Mouse (Mus musculus): ENCODE data around the gene Zcchc2.

The Zcchc2 gene

DNA sequence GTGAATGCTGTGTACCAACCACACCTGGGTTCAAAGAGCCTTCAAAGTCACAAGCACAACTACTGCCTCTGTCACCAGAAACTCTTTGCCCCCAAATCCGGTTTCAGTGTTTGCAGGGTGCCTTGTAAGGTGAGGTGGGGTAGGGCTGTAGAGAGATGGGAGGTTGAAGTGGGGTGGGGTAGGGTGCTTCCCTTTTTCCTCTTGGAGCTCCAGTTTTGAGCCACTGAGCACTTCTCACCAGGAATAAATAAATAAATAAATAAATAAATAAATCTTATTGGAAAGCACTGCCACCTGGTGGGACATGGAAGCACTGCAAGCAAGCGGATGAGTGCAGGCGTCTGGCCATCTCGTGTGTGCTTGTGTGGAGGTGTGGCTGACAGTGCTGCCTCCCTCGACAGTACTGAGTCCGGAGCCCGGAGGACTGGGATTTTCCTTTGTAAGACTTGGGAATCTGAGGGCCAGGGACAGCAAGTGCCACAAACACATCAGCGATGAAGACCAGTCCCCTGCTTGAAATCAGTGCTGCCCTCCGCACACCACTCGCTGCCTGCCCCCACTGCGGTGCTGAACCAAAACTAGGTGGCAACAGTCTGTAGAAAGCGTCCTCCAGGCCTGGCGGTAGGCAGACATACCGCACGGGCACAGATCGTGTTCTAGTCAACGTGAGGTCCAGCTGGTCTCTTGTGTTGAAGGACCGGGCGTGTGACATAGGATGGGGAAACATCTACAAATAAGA is 46.8 kb downstream of the Zcchc2 start:
- peak; percentile 45 to 76 for DNase-seq (ENCODE audit: low spot score in 2 of 2)

DNA sequence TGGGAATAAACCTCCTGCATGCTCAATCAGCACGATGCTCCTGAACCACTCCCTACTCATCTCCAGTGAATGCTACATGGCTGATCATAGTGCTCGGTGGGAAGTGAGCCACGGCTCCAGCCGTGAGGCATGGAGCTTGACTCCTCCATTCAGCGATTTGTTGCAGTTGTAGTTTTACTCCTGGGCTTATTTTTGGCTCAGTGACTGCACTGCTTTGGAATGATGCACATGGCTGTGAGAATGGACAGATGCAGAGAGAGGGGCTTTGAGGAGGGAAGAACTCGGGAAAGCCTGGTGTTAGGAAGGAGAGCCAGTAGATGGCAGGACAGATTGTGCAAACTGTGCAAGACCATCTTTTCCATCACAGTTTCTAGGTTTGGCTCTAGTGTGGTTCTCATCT is 49.1 kb downstream of the Zcchc2 start:
- DNase-seq (ENCODE audit: low spot score in 2 of 2): no peak

DNA sequence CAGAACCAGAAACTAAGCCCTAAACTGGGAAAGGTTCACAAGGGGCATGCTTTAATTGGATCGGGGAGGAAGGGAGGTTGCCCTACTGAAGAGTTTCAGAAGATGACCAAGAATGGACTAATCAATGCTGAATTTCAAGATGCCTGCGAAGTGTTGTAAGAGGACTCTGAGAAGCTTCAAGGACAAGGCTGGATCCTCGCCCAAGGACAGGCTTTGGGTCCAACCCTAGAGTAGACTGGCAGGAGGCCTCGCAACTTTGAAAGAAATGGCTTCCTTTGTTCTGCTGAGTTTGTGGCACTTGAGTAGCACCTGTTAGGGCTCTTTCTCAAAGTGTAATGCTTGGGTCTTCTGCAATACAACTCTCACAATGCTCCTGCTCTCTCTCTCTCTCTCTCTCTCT is 50.1 kb downstream of the Zcchc2 start:
- DNase-seq (ENCODE audit: low spot score in 2 of 2): no peak

DNA sequence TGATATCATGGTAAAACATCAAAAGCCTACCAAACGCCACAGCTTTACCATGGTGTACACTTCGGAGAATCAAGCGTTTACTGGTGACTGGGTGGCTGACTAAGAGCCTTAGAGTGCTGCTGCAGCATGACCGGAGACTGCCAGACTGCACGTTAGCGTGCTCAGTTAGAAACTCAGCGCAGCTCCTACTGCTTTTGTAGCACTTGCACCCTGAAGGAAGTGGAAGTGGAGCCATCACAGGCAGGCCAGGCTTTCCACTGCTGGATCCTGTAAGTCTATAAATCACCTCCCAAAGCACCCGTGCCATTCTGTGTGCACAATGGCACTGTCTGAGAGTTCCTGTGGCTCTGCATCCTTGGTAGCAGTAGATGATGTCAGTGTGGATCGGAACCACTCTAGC is 52.0 kb downstream of the Zcchc2 start:
- DNase-seq (ENCODE audit: low spot score in 2 of 2): no peak

DNA sequence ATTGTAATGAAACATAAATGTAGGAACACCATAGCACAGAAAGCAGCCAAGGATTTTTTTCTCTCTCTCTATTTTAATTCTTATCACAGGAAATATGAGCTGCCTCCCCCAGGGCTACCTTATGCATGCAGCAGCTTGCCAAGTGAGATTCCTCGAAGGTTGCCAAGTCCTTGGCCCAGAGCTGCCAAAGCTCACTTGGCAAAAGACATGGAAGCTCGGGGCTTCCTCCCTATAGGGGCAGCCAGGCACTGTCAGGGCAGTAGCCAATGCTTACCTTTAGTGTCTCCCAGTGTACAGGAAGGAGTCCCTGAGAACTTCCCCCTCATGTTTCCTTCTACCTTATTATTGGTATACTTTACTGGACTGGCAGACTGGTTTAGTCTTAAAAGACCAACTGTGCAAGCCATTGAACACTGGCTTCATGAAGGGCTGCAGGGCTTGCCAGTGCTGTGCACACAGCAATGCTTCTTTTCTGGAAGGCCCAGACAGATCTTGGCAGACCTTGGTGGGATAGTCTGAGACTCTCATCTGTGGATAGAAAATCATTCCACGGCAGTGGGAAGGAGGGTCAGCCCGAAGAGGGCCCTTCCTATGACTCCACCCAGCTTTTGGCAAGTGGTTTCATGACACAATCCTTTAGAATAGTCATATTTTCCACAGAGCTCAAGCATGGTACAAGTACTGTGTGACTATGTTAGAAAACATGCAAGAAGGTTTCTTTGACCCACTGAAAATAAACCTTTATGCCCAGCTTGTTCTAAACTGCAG is 53.0 kb downstream of the Zcchc2 start:
- no peak for DNase-seq (ENCODE audit: low spot score in 2 of 2)

DNA sequence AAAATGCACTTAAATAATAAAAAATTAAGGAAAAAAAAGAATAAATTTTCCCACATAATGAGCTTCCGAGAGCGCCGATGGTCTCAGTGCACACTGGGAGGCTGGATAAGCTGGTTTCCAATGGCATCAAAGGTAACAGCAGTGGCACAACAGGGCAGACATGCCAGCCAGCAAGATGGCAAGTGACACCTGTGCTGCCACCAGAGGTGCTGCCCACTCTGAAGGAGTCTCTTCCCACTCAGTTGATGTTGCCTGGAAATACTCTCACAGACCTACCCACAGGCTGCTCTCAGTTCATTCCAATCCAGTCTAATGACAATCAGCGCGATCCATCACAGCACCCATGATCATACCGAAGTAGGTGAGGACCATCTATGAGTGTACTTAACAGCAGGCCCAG is 58.8 kb downstream of the Zcchc2 start:
- no peak for DNase-seq (ENCODE audit: low spot score in 2 of 2)

DNA sequence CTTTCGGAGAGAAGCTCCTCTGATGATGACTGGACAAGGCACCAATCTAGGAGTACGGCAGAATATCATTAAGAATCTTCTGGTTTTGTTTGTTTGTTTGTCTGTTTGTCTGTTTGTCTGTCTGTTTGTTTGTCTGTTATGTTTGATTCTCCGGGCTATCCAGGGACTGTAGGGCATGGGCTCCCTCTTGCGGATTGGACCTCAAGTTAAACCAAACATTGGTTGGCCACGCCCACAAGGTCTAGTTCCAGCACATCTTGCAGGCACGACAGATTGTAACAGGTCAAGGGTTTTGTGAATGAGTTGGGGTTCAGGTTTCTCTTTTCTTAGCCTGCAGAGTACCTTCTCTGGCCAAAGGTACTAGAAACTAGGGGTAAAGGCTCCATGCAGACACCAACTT is 64.8 kb downstream of the Zcchc2 start:
- DNase-seq (ENCODE audit: low spot score in 2 of 2): peak in 1 of 2 experiments; percentile 48

DNA sequence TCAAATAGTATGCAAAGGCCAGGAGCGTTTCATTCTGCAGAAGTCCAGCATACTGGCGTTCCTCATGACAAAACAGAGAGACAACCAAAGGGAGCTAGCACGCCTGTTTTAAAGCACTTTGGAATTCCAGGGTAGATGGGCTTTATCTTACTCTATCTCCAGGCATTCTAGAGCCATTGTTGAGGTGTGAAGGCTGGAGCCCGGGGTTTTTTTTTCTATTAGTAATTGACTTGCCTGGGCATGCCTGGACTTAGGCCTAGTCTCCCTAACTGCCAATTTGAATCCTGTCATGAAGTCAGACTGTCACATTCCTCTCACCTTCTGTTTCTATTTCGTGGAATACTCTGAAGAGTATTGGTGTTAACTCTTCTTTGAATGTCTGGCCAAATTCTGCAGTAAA is 68.1 kb downstream of the Zcchc2 start:
- no peak for DNase-seq (ENCODE audit: low spot score in 2 of 2)

DNA sequence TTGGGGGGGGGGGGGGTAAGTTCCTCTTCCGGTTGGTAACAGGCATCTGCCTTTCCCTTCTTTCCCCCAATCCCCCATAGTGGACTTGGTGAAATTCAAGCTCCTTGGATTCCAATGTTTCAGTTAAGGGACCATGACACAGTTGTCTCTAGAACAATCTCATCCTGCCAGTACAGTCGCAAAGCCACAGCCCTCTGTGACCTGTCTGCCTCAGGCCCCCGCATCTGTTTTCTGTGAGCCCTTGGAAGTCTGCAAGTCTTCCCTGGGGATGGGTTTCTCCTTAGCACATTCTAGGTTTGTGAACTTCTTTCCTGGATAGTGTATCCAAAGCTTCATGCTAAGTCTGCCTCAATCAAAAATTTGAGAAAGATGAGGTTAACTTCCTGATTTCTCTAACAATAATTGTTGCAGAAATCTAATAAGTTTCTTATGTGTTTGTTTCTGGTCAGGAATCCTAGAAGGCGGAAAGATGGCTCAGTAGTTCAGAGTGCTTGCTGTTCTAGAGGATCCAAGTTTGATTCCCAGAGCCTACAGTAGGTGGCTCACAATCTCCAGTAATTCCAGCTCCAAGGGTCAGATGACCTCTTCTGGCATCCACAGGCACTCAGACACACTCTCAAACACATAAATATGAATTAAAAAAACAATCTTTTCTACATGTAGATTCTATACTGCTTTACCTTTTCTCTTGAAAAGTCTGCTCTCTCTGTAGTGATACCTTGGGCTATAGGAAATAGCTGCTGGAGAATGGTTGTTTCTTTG is 69.5 kb downstream of the Zcchc2 start:
- peak in 1 of 2 experiments; percentile 5 for DNase-seq (ENCODE audit: low spot score in 2 of 2)

DNA sequence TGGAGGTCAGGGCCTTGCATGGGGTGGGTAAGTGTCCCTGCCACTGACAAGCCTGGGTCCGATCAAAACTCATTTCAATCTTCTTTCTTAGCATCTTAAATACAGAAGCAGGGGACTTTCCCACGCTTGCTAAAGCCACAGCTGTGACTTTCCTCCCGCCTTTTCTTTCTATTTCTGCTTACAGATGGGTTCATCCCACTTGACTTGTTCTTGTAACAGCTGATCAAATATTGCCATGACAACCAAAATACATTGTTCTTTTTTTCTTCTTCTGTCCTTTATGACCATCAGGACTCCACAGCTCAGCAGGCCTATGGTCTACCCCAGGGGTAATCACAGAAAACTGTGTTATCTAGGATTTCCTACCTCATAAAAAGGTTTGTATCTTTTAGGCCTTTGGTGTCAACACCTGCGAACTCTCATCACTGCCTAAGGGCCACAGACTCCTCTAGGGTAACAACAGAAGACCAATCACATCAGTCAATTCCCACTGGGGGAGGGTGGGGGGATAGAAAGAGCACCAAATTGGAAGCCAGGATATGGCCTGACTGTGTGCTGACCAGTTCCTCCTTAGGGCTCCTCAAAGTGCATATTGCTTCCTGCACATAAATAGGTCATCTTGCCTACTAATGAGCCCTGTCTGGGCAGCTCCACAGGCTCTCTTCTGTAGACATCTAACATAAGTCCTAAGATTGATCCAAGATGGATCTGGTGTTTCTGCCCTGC is 71.1 kb downstream of the Zcchc2 start:
- DNase-seq (ENCODE audit: low spot score in 2 of 2): peak in 1 of 2 experiments; percentile 9

DNA sequence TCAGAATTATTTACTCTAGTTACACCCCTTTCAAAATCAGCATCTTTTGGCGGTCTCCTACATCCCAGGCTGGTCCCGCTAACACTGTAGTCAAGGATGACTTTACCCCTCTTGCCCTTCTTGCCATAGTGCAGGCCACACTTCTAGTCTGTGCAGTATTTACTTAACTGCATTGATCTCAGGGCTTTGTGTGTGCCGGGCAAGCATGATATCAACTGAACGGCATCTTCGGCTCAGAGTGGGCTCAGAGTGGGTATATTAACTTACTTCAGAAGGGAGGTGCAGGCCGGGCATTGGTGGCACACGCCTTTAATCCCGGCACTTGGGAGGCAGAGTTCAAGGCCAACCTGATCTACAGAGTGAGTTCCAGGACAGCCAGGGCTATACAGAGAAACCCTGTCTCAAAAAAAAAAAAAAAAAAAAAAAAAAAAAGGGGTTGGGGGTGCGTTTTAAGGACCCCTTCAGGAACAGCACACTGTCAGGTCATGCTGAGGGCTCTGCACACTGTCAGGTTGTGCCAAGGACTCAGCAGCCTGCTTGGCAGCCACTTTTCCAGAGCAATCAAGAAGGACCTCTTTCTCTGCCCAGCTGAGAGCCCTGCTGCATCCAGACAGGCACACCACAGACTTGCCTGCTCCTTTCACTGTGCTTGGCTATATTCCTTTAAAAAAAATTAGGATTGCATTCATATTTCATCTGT is 72.8 kb downstream of the Zcchc2 start:
- no peak for DNase-seq (ENCODE audit: low spot score in 2 of 2)

DNA sequence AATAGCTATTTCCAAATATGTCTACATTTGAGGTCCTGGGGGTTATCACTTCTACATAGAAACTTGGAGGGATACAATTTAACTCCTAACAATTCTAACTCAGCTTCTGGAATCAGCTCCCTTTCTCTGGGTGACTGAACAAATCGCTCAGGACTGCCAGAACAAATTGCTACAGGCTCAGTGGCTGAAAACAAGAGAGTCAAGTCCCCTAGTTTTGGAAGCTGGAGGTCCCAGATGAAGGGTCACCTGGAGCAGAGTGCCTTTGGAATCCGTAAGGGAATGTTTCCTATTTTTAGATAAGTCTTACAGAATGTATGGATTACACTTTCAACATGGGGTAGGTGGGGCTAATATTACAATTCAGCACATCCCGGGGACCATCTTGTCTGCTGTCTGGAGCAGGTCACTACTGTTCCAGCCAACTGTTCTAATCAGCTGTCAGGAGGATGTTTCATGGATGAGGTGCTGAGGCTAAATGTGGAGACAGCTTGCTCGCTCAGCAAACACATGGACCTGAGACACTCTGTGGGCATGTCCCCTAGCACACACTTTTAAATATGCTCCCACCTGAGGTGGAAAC is 73.5 kb downstream of the Zcchc2 start:
- DNase-seq (ENCODE audit: low spot score in 2 of 2): no peak

DNA sequence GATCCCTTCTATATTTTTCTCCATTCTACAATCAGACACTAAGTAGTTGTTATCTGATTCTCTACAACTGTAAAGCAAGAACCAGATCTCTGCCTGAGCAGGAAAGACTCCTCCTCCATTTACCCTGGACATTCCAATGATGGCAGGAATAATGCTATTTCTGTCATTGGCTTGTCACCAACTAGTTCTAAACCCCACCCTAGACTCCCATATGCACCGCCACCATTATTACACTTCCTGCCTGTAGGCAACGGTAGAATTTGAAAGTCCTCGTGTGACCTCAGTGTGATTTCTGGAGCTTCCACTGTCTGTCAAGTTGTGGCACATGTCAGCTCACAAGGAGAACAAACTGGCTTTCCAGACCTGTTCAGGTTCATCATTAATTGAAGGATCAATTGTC is 74.1 kb downstream of the Zcchc2 start:
- no peak for DNase-seq (ENCODE audit: low spot score in 2 of 2)

DNA sequence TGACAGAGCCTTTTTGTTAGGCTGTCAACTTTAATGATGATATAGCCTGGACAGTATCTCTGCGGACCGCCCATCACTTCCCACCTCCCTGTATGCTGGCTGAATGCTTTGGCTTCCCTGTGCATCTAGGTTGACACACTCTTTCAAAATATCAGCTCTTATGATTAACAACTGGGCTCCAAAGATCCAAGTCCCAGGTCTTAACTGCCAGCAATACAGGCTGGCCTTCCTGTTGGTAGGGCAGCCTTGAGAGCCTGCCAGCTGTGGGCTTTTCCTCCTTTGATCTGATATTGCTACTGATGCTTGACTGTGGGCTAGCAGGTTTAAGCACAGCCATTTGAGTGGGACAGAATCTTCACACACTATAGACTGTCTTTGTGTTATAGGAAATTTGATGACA is 74.5 kb downstream of the Zcchc2 start:
- no peak for DNase-seq (ENCODE audit: low spot score in 2 of 2)

DNA sequence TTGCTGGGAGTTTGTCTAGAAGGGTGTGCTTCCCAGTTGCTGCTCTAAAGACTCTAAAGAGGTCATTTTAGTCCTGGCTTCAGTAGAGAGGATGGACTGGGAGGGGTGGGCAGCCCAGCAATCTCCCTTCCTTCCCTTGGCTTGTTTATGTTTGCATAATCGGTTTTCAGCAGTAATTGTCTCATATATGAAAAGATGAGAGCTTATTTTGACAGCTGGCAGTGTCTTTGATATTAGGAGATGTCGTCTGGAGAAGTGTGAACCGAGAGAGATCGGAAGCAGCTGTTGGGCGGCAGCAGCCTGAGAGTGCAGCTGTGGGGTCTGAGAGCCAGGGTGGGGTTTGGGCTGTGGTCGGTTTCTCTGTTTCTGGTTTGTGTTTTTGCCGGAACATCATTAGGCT is 75.5 kb downstream of the Zcchc2 start:
- DNase-seq (ENCODE audit: low spot score in 2 of 2): no peak

DNA sequence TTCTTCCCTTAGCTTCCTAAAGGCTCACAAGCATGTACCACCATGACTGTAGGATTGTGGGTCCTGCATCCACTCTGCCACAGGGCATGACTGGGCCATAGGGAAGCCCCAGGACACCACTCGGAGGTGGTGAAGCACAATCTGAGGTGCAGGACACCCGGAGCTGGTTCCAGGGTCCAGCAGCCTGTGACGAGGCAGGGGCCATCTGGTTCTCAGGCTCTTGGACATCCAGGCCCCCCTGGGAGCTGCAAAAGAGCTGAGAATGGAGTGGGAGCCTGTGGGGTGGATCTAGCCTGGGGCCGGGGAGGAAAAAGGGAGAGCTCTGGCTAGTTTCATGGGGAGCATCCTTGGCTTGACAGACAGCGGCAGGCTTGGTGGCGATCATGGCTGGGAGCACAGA is 77.1 kb downstream of the Zcchc2 start:
- DNase-seq (ENCODE audit: low spot score in 2 of 2): no peak

DNA sequence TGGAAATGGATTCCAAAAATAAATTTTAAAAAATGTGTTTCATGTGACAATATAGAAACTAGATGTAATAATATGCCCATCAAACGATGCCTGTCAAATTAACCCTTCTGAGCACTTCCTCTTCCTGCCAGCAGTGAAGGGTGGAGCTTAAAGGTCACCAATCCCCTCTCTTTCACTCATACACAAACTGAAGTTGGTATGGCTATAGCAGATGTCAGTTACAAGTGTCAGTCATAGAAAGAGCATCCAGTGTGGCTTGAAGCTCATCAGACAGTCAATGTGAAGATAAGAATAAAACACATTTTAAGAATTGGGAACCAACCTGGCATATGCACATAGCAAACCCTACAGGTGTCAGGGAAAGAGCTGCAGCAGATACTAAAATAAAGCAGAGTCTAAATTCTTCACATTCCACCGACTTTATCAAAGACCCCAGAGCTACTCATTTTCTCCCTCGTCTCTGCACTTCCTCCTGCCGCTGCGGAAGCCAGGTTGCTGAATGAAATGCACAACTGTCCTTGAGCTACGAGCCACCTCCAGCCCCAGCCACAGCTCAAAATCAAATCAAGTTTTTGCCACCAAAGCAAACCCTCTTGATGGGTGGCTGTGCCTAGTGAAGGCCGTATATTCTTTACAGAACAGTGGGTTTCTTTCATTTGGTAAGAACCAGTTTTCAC is 79.8 kb downstream of the Zcchc2 start:
- peak in 1 of 2 experiments; percentile 10 for DNase-seq (ENCODE audit: low spot score in 2 of 2)

DNA sequence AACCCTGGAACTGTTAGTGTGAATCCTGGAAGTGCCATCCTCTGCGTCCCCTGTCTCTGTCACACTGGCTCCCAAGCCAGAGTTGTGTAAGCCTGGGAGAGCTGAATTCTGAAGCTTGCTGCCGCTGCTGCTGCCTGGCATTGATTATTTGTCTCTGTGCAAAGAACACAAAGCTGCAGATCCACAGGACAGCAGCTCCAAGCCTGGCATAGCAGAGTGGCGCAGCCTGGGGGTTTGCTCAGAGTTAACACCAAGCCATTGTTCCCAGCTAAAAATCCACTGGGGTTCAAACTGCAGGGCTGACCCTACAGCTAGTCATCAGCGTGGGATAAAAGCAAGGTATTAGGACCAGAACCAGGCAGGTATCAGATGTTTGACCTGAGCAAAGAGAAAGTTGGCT is 80.6 kb downstream of the Zcchc2 start:
- DNase-seq (ENCODE audit: low spot score in 2 of 2): peak in 1 of 2 experiments; percentile 14

DNA sequence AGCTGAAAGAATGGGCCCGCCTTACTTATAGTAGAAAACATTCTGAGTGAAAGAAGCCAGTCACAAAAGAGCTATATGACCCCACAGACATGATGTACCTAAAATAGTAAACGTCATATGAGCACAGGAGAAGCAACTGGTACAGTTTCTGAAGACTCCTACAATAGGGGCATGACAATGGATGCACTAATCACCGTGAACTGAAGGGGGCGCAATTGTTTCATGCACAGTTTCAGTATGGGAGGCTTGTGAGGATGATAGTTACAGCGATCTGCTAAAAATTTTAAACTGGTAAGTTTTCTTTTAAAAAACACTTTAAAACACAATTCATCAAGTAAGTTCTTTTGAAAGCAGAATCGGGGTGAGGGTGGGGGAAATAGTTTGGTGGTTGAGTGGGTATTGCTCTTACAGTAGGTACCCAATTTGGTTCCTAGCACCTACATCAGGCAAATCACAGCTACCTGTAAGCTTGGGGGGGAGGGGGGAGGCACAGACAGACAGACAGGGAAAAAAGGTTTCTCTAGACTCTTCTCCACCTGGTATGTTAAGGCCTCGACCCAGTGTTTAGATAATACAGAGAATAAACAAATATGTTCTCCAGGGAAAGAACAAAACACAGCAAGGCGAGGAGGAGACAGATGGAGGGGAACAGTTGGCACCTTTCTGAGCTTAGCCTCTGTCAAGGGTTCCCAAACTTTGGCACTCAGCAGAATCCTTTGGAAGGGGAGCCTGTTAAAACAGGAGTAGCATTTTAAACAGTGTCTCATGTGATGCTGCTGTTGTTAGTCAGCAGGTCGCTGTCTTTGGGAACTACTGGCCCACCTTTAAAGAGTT is 81.2 kb downstream of the Zcchc2 start:
- DNase-seq (ENCODE audit: low spot score in 2 of 2): peak; percentile 42 to 81
